Mouse (Mus musculus) embryonic facial prominence, embryonic 13.5 days (tissue): ENCODE data around the gene Mlh3. TPM values are rescaled to one million over a fixed set of nuclear protein-coding genes. Genes with fewer than 3 reads are reported as not detected.
"Not testable (repeated sequence)": the region's sequence is repeated elsewhere in the genome, so short reads cannot be mapped to it uniquely, and the experiment has no call there.

ENCODE experiments used
- ATAC-seq: fragments of 200-750 bp; cut with Nextera tagmentation; 2 replicates; pipeline ENCODE4 v1.8.0; 2017; ENCODE audit warnings: low read depth; ENCODE audit not compliant: insufficient number of reproducible peaks, insufficient read depth, low FRiP score, low TSS enrichment
- H3K27ac ChIP-seq: fragments of 300-500 bp; sonication (generic); 2 replicates; pipeline ENCODE4 v1.5.1; 2015; ENCODE audit warnings: moderate library complexity, mild to moderate bottlenecking, inconsistent platforms
- H3K27me3 ChIP-seq: fragments of 300-500 bp; sonication (generic); 2 replicates; pipeline ENCODE4 v1.6.1; 2015; ENCODE audit warnings: mild to moderate bottlenecking, inconsistent platforms
- H3K36me3 ChIP-seq: fragments of 300-500 bp; sonication (generic); 2 replicates; pipeline ENCODE4 v1.6.1; 2015; ENCODE audit warnings: mild to moderate bottlenecking, inconsistent platforms
- H3K4me1 ChIP-seq: fragments of 300-500 bp; sonication (generic); 2 replicates; pipeline ENCODE4 v1.6.1; 2015; ENCODE audit warnings: inconsistent platforms
- H3K4me2 ChIP-seq: fragments of 300-500 bp; sonication (generic); 2 replicates; pipeline ENCODE4 v1.6.1; 2015; ENCODE audit warnings: moderate library complexity, mild to moderate bottlenecking, inconsistent platforms
- H3K4me3 ChIP-seq: fragments of 300-500 bp; sonication (generic); 2 replicates; pipeline ENCODE4 v1.5.1; 2015; ENCODE audit warnings: mild to moderate bottlenecking, inconsistent platforms
- H3K9ac ChIP-seq: fragments of 300-500 bp; sonication (generic); 2 replicates; pipeline ENCODE4 v1.6.1; 2015; ENCODE audit warnings: mild to moderate bottlenecking, inconsistent platforms
- H3K9me3 ChIP-seq: fragments of 300-500 bp; sonication (generic); 2 replicates; pipeline ENCODE4 v1.6.1; 2016; ENCODE audit warnings: inconsistent platforms
- WGBS: fragments of 180-500 bp; shearing (Covaris S2); methylation state at CpG from one replicate; pipeline ENCODE4 v1.1.7; 2015; ENCODE audit warnings: mixed read lengths; 5-methylcytosine and 5-hydroxymethylcytosine counted together
- polyA plus RNA-seq: library from polyadenylated mRNA; unstranded; fragments of >200 nt; fragmentation: Nextera tagmentation; extraction: Ambion mirVana; gene quantifications from 2 replicates; pipeline ENCODE4 v1.2.1, GENCODE M21; 2015

Mlh3 gene
- polyA plus RNA-seq, 1 experiment from 2014 or later, result 9.2 TPM

DNA sequence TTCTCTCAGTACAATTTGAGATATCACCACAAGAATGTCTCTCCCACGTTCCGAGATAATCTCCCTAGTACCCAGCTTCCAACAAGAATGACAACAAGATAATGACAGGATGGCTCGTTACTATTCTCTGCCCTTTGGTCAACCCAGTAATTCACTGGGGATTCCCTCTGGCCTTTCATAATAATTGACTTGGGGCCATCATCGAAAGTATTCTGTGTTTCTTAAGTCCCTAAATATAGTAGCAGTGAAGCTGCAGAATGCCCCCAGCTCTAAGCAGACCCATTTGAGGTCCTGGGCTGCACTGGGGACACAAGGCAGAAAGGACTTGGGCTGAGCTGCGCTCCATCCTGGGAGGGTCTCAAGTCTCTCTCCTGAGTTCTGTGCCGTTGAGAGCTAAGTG is 21.9 kb upstream of the Mlh3 start:
- Histone ChIP-seq H3K4me3 (no peak overlapping the region), H3K4me2 (no peak overlapping the region), H3K9ac (no peak overlapping the region), H3K36me3 (no peaks in the 10 kb centered on the region), H3K27me3 (peaks cover 5% of the 10 kb centered on the region; the same call in 1 of the 2 replicates), H3K4me1 (peaks cover 21% of the 10 kb centered on the region), H3K9me3 (peaks cover 11% of the 10 kb centered on the region), H3K27ac (no peak overlapping the region)
- ATAC-seq, result no peak
- 63% methylated on average over 6 of the region's 6 CpGs for WGBS

DNA sequence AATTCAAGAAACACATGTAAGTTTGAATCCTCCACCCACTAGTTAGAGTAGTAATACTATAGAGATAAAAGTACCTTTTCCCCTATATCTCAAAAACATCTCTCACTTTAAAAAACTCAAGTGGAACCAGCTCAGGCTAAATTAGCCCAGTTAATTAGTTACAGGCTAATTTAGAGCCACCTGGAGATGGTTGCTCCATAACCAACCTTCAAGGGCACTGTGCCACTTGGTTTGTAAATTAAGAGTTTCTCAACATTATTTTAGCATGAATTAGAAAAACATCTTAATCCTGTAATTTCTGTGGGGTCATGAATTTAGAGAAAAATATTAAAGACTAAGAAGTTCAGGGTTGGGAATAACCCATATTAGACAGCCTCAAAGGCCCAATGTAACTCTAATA is 21.1 kb upstream of the Mlh3 start:
- H3K36me3 ChIP-seq, result no peaks in the 10 kb centered on the region
- H3K27ac ChIP-seq, result no peak overlapping the region
- no peak overlapping the region for H3K4me2 ChIP-seq
- no peak overlapping the region for H3K9ac ChIP-seq
- H3K4me1 ChIP-seq, result peaks cover 18% of the 10 kb centered on the region
- peaks cover 5% of the 10 kb centered on the region; the same call in 1 of the 2 replicates for H3K27me3 ChIP-seq
- no peak for ATAC-seq
- H3K4me3 ChIP-seq, result no peak overlapping the region
- peaks cover 11% of the 10 kb centered on the region for H3K9me3 ChIP-seq

DNA sequence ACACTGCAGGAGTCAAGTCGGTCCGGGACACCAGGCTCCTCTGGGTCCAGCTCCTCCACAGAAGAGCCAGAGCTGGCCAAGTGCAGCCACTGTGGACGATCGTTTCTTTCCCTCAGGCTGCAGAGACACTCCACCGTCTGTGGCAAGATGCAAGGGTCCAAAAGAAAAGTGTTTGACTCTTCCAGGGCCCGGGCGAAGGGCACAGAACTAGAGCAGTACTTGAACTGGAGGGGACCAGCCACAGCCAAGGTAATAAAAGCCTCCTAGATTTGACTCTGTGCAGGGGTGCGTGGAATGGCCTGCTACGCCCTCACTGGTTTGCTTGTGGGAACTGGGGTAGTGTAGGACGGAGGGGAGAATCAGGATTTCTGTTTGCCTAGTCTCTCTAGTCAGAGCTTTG is 20.2 kb upstream of the Mlh3 start:
- WGBS, result 77% methylated on average over 10 of the region's 10 CpGs
- no peak overlapping the region for H3K9ac ChIP-seq
- H3K4me3 ChIP-seq, result no peak overlapping the region

DNA sequence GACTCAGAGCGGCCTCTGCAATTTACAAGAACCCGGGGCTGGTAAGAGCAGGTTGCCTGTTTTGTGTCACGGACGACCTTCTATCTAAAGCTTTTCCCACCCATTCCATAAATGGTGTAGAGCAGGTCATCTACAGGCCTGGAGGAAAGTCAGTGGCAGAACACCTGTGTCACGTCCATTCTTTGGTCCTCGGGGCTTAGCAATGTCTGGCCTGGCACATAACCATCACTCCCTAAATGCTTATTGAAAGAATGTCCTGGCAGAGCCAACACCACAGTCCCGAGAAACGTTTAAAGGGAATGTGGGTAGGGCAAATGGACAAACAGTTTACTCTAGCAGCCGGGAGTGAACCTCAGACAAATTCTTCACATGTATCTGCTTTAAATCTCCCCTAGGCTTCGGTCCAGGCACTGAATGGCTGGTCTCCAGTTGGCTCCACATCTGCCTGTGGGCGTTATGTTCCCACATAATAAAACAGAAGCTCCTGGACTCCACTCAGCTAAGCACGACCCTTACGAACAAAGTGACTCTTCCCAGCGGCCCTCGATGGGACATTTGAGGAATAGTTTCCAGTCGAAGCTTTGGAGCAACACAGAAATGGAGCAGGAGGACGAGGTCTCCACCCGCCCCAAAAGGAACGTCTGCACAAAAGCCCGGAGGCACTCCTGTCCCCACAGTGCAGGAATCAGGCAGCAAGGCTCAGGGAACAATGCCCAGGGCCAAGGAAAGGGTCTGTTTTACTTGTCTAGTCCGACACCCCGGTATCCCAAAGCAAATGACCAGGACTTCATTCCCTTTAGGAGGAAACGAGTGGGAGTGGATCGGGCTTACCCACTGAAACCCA is 19.0 kb upstream of the Mlh3 start:
- H3K4me1 ChIP-seq, result peaks cover 18% of the 10 kb centered on the region
- peak overlapping the region; percentile 51 for H3K4me3 ChIP-seq
- no peak overlapping the region; the same call in 1 of the 2 replicates for H3K9ac ChIP-seq
- H3K27me3 ChIP-seq, result peaks cover 5% of the 10 kb centered on the region; the same call in 1 of the 2 replicates
- no peak for ATAC-seq
- H3K36me3 ChIP-seq, result no peaks in the 10 kb centered on the region
- 55% methylated on average over 24 of the region's 24 CpGs for WGBS
- no peak overlapping the region for H3K27ac ChIP-seq
- H3K9me3 ChIP-seq, result peaks cover 6% of the 10 kb centered on the region
- peak overlapping the region; percentile 83 for H3K4me2 ChIP-seq

More for the DNA sequence above, 20.2 kb upstream of the Mlh3 start:
- no peak overlapping the region for H3K27ac ChIP-seq
- ATAC-seq, result no peak
- peaks cover 5% of the 10 kb centered on the region; the same call in 1 of the 2 replicates for H3K27me3 ChIP-seq
- peaks cover 18% of the 10 kb centered on the region for H3K4me1 ChIP-seq
- H3K9me3 ChIP-seq, result peaks cover 11% of the 10 kb centered on the region
- no peak overlapping the region for H3K4me2 ChIP-seq
- no peaks in the 10 kb centered on the region for H3K36me3 ChIP-seq

DNA sequence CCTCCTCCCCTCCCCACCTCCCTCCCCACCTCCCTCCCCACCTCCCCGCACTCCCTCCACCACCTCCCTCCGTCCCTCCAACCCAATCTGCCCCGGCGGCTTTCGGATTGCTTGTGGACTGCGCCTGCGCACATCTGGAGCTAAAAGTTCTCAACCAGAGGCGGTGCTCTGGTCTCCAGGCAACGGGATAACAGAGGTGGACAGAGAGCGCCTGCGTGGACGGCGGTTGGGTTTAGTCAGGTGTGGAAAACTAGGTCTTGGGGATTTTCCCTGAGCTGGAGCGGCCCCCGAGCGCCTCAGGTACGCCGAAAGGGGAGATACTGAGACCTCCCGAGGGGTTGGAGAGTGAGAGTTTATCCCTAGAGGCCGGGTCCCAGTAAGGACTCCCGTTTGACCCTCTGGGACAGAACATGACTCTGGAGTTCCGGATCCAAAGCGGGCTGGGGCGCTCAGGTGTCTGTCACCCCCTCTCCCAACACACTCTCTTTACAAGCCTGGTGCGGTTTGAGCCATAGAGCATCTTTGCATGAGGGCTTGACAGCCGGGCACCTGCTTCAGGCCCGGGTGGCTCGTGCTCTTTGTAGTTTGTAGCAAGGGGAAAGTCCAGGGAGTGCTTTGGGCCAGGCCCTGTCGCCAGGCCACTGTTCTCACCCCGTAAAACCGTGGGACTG is 18.2 kb upstream of the Mlh3 start, which contains the start of gene Zc2hc1c:
TSS of gene Zc2hc1c (plus strand) at position 106 of the 671 bp plus-strand sequence.
- Histone ChIP-seq H3K4me1 (peaks cover 18% of the 10 kb centered on the region), H3K27ac (no peak within 1 kb of the TSS; the same call in 1 of the 2 replicates)
- ATAC-seq, result peak; percentile 77; the same call in 1 of the 2 replicates

DNA sequence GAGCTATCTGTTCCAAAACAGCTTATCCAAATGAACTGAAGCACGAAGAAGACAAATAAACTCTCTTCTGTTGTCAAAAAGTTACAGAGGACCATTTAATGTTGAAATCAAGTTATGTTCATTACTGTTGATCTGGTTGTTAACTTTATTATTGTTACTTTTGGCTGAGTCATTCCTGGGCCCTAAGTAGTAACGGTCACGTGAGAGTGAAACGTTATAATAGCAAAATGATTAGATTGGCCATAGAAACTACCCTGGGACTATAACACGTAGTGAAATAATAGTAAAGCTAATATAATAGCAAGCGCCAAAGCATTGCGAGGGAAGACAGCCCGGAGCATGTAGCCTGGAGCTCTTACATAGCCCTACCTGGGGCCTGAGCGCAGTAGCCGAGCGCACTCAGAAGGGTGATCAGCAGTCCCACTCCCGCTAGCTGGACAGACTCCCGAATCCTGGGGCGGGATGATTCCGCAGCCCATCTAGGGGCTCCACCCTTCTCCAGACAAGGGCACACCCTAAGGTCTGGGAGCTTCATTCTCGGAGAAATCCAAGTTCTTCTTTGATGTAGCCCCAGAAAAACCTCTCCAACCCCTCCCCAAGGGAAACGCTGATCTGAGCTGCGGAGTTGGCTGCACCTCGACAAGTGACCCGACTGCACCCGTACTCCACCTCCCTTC is 17.5 kb upstream of the Mlh3 start, which contains the start of gene Acyp1:
TSS of gene Acyp1 (minus strand) at position 630 of the 677 bp plus-strand sequence.
- 7% methylated on average over 21 of the region's 21 CpGs for WGBS
- peak within 1 kb of the TSS; percentile 83 for H3K4me2 ChIP-seq

More for the DNA sequence above, 18.2 kb upstream of the Mlh3 start, which contains the start of gene Zc2hc1c:
- WGBS, result 2% methylated on average over 30 of the region's 31 CpGs
- H3K4me2 ChIP-seq, result peak within 1 kb of the TSS; percentile 83
- no peaks in the 10 kb centered on the region for H3K9me3 ChIP-seq
- peak within 1 kb of the TSS; percentile 72 for H3K9ac ChIP-seq
- H3K4me3 ChIP-seq, result peak within 1 kb of the TSS; percentile 51
- H3K36me3 ChIP-seq, result no peaks in the 10 kb centered on the region
- peaks cover 5% of the 10 kb centered on the region; the same call in 1 of the 2 replicates for H3K27me3 ChIP-seq

DNA sequence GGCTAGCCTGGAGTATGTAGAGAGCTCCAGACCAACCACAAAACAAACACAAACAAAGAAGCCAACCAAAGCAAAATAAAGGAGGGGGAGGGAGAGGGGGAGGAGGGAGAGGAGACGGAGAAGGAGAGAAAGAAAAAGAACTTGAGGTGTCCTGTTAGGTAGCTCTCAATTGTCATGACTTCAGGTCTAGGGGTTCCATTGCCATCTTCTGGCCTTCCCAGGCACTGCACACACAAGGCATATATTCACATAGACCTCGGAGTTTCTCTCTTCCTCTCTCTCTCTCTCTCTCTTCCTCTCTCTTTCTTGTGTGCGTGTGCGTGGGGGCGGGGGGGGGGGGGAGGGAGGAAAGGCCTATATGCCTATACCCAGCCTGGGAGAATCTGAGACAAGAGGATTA is 16.5 kb upstream of the Mlh3 start:
- Histone ChIP-seq H3K4me1 (peaks cover 18% of the 10 kb centered on the region), H3K27me3 (peaks cover 5% of the 10 kb centered on the region; the same call in 1 of the 2 replicates), H3K9me3 (no peaks in the 10 kb centered on the region), H3K9ac (no peak overlapping the region), H3K36me3 (no peaks in the 10 kb centered on the region), H3K27ac (no peak overlapping the region), H3K4me3 (no peak overlapping the region), H3K4me2 (no peak overlapping the region)
- no peak for ATAC-seq
- 31% methylated on average over 2 of the region's 5 CpGs for WGBS

More for the DNA sequence above, 17.5 kb upstream of the Mlh3 start, which contains the start of gene Acyp1:
- Histone ChIP-seq H3K4me3 (peak within 1 kb of the TSS; percentile 51), H3K9me3 (no peaks in the 10 kb centered on the region), H3K4me1 (peaks cover 18% of the 10 kb centered on the region), H3K36me3 (no peaks in the 10 kb centered on the region), H3K27me3 (peaks cover 5% of the 10 kb centered on the region; the same call in 1 of the 2 replicates), H3K27ac (no peak within 1 kb of the TSS; the same call in 1 of the 2 replicates), H3K9ac (peak within 1 kb of the TSS; percentile 72)
- peak; percentile 38; the same call in 1 of the 2 replicates for ATAC-seq

DNA sequence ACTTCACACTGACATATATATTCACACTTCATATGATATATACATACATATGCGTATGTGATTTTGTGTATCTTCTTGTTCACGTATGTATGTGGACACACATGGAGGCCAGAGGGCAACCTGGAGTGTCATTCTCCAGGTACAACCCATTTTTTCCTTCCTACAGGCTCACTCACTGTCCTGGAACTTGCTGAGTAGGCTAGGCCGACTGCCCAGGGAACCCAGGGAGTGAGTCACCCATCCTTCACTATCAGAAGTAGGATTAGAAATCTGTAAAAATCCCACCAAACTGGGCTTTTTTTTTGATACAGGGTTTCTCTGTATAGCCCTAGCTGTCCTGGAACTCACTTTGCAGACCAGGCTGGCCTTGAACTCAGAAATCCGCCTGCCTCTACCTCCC is 14.6 kb upstream of the Mlh3 start:
- peaks cover 18% of the 10 kb centered on the region for H3K4me1 ChIP-seq
- 81% methylated on average over 4 of the region's 4 CpGs for WGBS
- no peaks in the 10 kb centered on the region for H3K9me3 ChIP-seq
- no peak overlapping the region for H3K4me3 ChIP-seq
- H3K36me3 ChIP-seq, result no peaks in the 10 kb centered on the region
- peaks cover 2% of the 10 kb centered on the region; the same call in 1 of the 2 replicates for H3K27me3 ChIP-seq
- no peak overlapping the region for H3K9ac ChIP-seq
- H3K4me2 ChIP-seq, result no peak overlapping the region
- no peak overlapping the region for H3K27ac ChIP-seq
- ATAC-seq, result no peak

DNA sequence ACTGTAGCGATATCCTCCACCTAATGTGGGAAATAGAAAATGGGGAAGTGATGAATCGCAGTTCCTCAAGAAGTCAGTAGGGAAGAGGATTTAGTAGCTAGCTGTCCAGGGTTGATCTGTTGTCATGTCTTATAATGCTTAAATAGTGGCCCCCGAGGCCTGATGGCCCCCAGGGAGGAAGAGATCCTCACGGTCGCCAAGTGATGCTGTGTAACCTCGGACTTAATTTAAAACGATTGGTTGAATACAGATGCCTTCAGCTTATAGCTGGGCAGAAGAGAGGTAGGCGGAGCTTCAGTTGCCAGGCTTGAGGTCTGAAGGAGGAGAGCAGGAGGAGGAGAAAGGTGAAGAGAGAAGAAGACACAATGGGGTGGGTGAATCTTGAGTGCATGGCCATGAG is 13.9 kb upstream of the Mlh3 start:
- H3K9me3 ChIP-seq, result no peaks in the 10 kb centered on the region
- WGBS, result 65% methylated on average over 8 of the region's 8 CpGs
- no peak overlapping the region for H3K27ac ChIP-seq
- H3K4me2 ChIP-seq, result no peak overlapping the region
- peaks cover 16% of the 10 kb centered on the region for H3K4me1 ChIP-seq
- ATAC-seq, result no peak
- H3K4me3 ChIP-seq, result no peak overlapping the region
- H3K27me3 ChIP-seq, result no peaks in the 10 kb centered on the region
- no peaks in the 10 kb centered on the region for H3K36me3 ChIP-seq
- H3K9ac ChIP-seq, result no peak overlapping the region

DNA sequence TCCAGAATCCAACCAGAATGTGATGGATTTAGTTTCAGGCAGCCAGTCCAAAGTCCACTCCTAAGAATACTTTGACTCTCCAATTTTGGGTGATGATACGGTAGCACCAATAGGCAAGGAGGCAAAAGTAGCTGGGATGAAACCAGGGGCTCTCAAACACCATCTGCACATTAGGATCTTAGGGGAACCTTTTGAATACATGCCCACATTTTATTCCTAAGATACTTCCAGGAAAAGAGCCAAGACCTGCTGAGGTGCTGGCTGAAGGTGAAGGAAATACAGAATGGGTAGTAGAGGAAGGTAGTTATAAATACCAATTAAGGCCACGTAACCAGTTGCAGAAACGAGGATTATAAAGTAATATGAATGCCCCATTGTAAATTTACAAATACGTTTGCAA is 11.4 kb upstream of the Mlh3 start:
- not testable (repeated sequence) for H3K9me3 ChIP-seq, ATAC-seq, H3K4me1 ChIP-seq, H3K27me3 ChIP-seq, H3K9ac ChIP-seq, H3K4me2 ChIP-seq, H3K27ac ChIP-seq, H3K36me3 ChIP-seq, H3K4me3 ChIP-seq
- 86% methylated on average over 2 of the region's 4 CpGs for WGBS
